Mouse (Mus musculus) heart, adult 2 months (tissue): ENCODE data around the gene Kbtbd2. TPM values are rescaled to one million over a fixed set of nuclear protein-coding genes. Genes with fewer than 3 reads are reported as not detected.

Experiments
- DNase-seq, 2 experiments: peaks; one replicate each; pipeline ENCODE4 v3.0.0; 2021
- H3K27ac ChIP-seq: fragments of 200-600 bp; 2 replicates; pipeline ENCODE4 v1.8.1; 2022
- H3K27me3 ChIP-seq: fragments of 200-500 bp; 2 replicates; pipeline ENCODE4 v1.6.1; 2012; ENCODE audit warnings: mild to moderate bottlenecking, low read length, inconsistent platforms, mixed read lengths; ENCODE audit not compliant: control insufficient read depth, insufficient read depth
- H3K36me3 ChIP-seq: fragments of 200-500 bp; 2 replicates; pipeline ENCODE4 v1.6.1; 2012; ENCODE audit warnings: low read length, inconsistent platforms; ENCODE audit not compliant: control insufficient read depth, insufficient read depth
- H3K4me1 ChIP-seq: fragments of 200-500 bp; 2 replicates; pipeline ENCODE4 v1.6.1; 2011; ENCODE audit warnings: low read length; ENCODE audit not compliant: control insufficient read depth, insufficient read depth
- H3K4me3 ChIP-seq: fragments of 200-600 bp; 2 replicates; pipeline ENCODE4 v1.8.1; 2022
- H3K79me2 ChIP-seq: fragments of 200-500 bp; replicated peaks from 2 replicates; pipeline ENCODE4 v1.6.1; 2012; ENCODE audit warnings: mild to moderate bottlenecking, inconsistent platforms, low read length, moderate library complexity, mixed read lengths; ENCODE audit not compliant: control insufficient read depth, insufficient read depth
- H3K9ac ChIP-seq: fragments of 200-500 bp; 2 replicates; pipeline ENCODE4 v1.6.1; 2012; ENCODE audit warnings: low read depth, mild to moderate bottlenecking, control low read depth, inconsistent platforms, low read length, mixed read lengths
- CTCF ChIP-seq: fragments of 200-600 bp; IDR thresholded peaks from 2 replicates; pipeline ENCODE4 v1.8.1; 2022; ENCODE audit warnings: antibody characterized with exemption, mild to moderate bottlenecking, moderate library complexity
- EP300 ChIP-seq: fragments of 200-500 bp; IDR thresholded peaks from 2 replicates; pipeline ENCODE4 v1.6.1; 2011; ENCODE audit warnings: low read depth, low read length, control low read depth; ENCODE audit not compliant: insufficient read depth
- POLR2A ChIP-seq: fragments of 200-500 bp; IDR thresholded peaks from 2 replicates; pipeline ENCODE4 v1.6.1; 2011; ENCODE audit warnings: mild to moderate bottlenecking, low read depth, low read length, control low read depth; ENCODE audit not compliant: insufficient read depth
- WGBS: fragments of 180-500 bp; shearing (Covaris S2); methylation state at CpG from one replicate; pipeline ENCODE4 v1.1.7; 2018; 5-methylcytosine and 5-hydroxymethylcytosine counted together
- intact Hi-C: fragments of 180-260 bp; cut with DNase I; formaldehyde crosslinking; loops from one replicate; pipeline ENCODE4 v1.15.1; 2025
- polyA plus RNA-seq: library from polyadenylated mRNA; depleted of rRNA; stranded (reverse); fragments of >200 nt; gene quantifications from 2 replicates; pipeline ENCODE4 v1.2.3, GENCODE M21; 2012
- total RNA-seq, 2 experiments: library from RNA; stranded (reverse); gene quantifications; 2 replicates each; pipeline ENCODE4 v1.2.3; 2021

Gene Kbtbd2
- total and polyA plus RNA-seq, 3 experiments: 7.7 to 30.6 (median 28.9) TPM

- no peaks in the 10 kb centered on the region for H3K79me2 ChIP-seq
- no peaks in the 10 kb centered on the region for H3K27me3 ChIP-seq
- 80% methylated on average over 2 of the region's 2 CpGs for WGBS
- intact Hi-C loops: no loop called here
- no peak for DNase-seq
- H3K9ac ChIP-seq: no peak overlapping the region
- no peak overlapping the region for H3K27ac ChIP-seq
- no peak overlapping the region for H3K4me3 ChIP-seq
- no peaks in the 10 kb centered on the region for H3K36me3 ChIP-seq
- TF ChIP-seq EP300 (no peak), POLR2A (no peak), CTCF (no peak)
- H3K4me1 ChIP-seq: no peaks in the 10 kb centered on the region
These were observed 21.5 kb upstream of the Kbtbd2 start for GRCm38 (mm10) chr6:56819124-56819487.

DNA sequence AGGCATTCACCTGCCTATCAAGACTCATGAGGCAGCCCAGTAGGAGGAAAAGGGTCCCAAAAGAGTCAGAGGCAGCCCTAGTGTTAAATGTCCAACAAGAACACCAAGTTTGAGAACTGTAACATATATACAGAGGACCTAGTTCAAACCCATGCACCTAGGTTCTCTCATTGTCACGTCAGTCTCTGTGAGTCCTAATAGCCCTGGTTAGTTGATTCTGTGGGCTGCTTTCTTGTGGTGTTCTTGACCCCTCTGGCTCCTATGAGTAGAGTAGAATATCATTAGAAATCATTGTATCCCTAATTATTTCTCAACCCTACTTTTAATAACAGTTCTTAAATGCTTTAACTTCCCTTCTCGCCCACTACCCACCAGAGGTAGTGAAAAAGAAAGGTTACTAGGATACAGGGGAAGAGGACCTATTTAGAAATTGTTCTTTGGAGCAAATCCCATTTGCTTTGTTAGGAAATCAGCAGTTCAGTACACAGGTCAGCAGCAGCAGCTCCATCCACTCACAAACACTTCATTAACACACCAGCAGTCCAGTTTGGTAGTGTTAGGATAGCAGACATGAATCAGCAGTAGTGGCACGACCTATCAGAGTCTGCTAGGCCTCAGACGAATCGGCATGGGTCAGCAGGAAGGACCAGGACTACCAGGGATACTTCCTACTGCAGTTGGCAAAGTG is 21.0 kb upstream of the Kbtbd2 start:
- H3K27me3 ChIP-seq: no peaks in the 10 kb centered on the region
- no peaks in the 10 kb centered on the region for H3K36me3 ChIP-seq
- no peaks in the 10 kb centered on the region for H3K79me2 ChIP-seq
- H3K27ac ChIP-seq: no peak overlapping the region
- H3K4me3 ChIP-seq: no peak overlapping the region
- no peaks in the 10 kb centered on the region for H3K4me1 ChIP-seq
- no peak for DNase-seq
- H3K9ac ChIP-seq: no peak overlapping the region
- intact Hi-C loops: no loop called here
- WGBS: 73% methylated on average over 5 of the region's 5 CpGs
- TF ChIP-seq EP300: no peak
- TF ChIP-seq POLR2A: no peak
- no peak for TF ChIP-seq CTCF

DNA sequence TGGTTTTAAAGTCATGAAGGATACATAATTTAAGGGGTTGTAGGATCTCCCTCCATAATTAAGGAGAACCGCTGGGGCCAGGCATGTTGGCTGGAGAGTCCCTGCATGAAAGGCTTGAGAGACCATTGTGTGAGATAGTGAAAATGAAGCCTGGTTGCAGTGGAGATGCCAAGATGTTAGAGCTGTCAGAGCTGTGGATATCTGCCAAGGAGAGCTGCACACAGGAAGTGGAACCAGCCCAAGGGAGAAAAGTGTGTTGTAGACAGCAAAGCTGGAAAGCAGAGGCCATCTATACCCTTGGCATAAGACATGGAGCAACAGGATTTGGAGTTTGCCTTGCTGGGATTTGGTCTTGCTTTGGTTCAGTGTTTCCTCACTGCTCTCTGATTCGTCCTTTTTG is 15.7 kb upstream of the Kbtbd2 start:
- intact Hi-C loops: no loop called here
- 49% methylated on average over 2 of the region's 2 CpGs for WGBS
- Histone ChIP-seq H3K27me3 (no peaks in the 10 kb centered on the region), H3K4me1 (no peaks in the 10 kb centered on the region), H3K9ac (no peak overlapping the region), H3K36me3 (no peaks in the 10 kb centered on the region), H3K79me2 (no peaks in the 10 kb centered on the region), H3K27ac (no peak overlapping the region), H3K4me3 (no peak overlapping the region)
- TF ChIP-seq CTCF (no peak), POLR2A (no peak), EP300 (no peak)
- DNase-seq: no peak

DNA sequence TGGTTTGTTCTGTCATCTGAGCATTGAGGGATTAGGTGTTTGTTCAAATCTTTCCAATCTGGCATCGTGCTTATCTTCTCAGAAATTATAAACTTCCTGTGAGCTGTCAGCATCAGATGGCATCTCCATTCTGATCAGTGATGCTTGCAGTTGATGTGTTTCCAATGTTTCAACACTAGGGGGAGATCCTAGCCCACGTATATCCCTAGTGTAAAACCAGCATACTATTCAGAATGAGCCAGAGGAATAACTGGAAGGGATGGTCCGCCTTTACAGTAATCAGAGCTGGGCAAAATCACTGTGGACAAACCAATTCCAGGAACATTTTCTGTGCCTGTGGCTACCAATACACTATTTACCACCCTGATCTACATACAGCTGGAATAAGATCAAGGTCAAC is 11.0 kb upstream of the Kbtbd2 start:
- H3K4me3 ChIP-seq: no peak overlapping the region
- TF ChIP-seq POLR2A (no peak), CTCF (no peak; the same call in 1 of the 2 replicates), EP300 (no peak)
- H3K27ac ChIP-seq: no peak overlapping the region
- H3K36me3 ChIP-seq: no peaks in the 10 kb centered on the region
- WGBS: 4% methylated on average over 3 of the region's 3 CpGs
- no peaks in the 10 kb centered on the region for H3K79me2 ChIP-seq
- no peaks in the 10 kb centered on the region for H3K27me3 ChIP-seq
- intact Hi-C loops: loop anchor here (1.0 to 10.0 kb wide), 3 partner anchors 101 to 762 kb away; partner anchors contain the start of gene Vmn1r9
- no peak overlapping the region for H3K9ac ChIP-seq
- no peaks in the 10 kb centered on the region for H3K4me1 ChIP-seq
- no peak for DNase-seq

DNA sequence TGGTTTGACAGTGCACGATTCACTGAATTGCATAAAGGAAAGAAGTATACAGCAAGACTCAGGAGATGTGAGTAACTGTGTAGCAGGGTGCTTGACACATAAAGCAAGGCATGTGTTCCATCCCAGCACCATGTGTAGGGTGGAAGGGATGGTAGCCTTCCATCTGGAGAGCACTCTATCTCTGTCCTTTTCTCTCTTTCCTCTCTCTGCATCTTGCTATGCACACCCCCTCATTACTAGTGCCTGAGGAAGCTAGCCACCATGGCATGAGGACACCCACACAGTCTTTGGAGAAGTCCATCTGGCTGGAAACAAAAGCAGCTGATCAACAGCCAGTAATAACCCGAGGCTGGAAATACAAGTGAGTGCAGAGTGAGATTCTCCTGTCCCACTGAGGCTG is 8.6 kb upstream of the Kbtbd2 start:
- H3K4me3 ChIP-seq: no peak overlapping the region
- H3K9ac ChIP-seq: no peak overlapping the region
- DNase-seq: no peak
- H3K36me3 ChIP-seq: no peaks in the 10 kb centered on the region
- H3K27me3 ChIP-seq: no peaks in the 10 kb centered on the region
- TF ChIP-seq POLR2A (no peak), EP300 (no peak), CTCF (no peak)
- 62% methylated on average over 2 of the region's 2 CpGs for WGBS
- intact Hi-C loops: loop anchor here (10.0 kb wide), 1 partner anchor 259 kb away; the partner anchor contains the start of gene Vmn1r9
- no peak overlapping the region for H3K27ac ChIP-seq
- no peaks in the 10 kb centered on the region for H3K4me1 ChIP-seq
- H3K79me2 ChIP-seq: no peaks in the 10 kb centered on the region

DNA sequence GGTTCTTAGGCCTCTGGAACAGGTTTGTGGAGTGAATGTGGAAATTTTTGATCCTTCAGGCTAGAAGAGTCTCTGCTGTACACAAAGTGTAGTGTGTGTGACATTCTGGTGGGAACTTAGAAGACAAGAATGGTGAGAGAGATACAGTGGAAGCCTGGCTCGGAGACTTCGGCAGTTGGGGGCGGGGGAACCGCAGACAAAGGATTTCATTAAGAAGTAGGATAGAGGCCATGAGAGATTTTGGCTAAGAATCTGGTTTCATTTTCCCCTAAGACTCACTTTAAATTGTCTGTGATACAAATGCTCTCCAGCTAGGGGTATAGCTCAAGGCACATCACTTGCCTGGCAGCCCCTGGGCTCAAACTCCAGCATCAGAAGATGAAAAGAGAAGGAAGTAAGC is 7.4 kb upstream of the Kbtbd2 start:
- intact Hi-C loops: loop anchor here (10.0 kb wide), 1 partner anchor 260 kb away; the partner anchor contains the start of gene Vmn1r9
- no peak for TF ChIP-seq POLR2A
- no peak for TF ChIP-seq CTCF
- no peak for TF ChIP-seq EP300
- 75% methylated on average over 4 of the region's 4 CpGs for WGBS
- no peak overlapping the region for H3K4me3 ChIP-seq
- H3K79me2 ChIP-seq: no peaks in the 10 kb centered on the region
- H3K27me3 ChIP-seq: no peaks in the 10 kb centered on the region
- H3K4me1 ChIP-seq: no peaks in the 10 kb centered on the region
- H3K36me3 ChIP-seq: no peaks in the 10 kb centered on the region
- no peak overlapping the region; the same call in 1 of the 2 replicates for H3K27ac ChIP-seq
- no peak for DNase-seq
- no peak overlapping the region for H3K9ac ChIP-seq
